Mouse (Mus musculus): ENCODE data around the gene Ift80.
"Not testable (repeated sequence)": the region's sequence is repeated elsewhere in the genome, so short reads cannot be mapped to it uniquely, and the experiment has no call there.

Gene Ift80

GRCm38 (mm10) chr3:68986550-68986949 lies 17.8 kb downstream of the Ift80 start:
- no peak for DNase-seq (ENCODE audit: low spot score in 2 of 2)

- peak; percentile 68 to 72 for DNase-seq (ENCODE audit: low spot score in 2 of 2)
Measured at GRCm38 (mm10) chr3:68980898-68981297, 23.5 kb downstream of the Ift80 start.

GRCm38 (mm10) chr3:68979187-68979586 lies 25.2 kb downstream of the Ift80 start:
- DNase-seq (ENCODE audit: low spot score in 2 of 2): peak in 1 of 2 experiments; percentile 27

GRCm38 (mm10) chr3:68977696-68978095 lies 26.7 kb downstream of the Ift80 start:
- DNase-seq (ENCODE audit: low spot score in 2 of 2): no peak

- no peak for DNase-seq (ENCODE audit: low spot score in 2 of 2)
Measured at GRCm38 (mm10) chr3:68975533-68976490, 28.6 kb downstream of the Ift80 start.

GRCm38 (mm10) chr3:68974639-68975532 lies 29.5 kb downstream of the Ift80 start:
- DNase-seq (ENCODE audit: low spot score in 2 of 2): no peak

GRCm38 (mm10) chr3:68973574-68973973 lies 30.8 kb downstream of the Ift80 start:
- DNase-seq (ENCODE audit: low spot score in 2 of 2): no peak

- DNase-seq (ENCODE audit: low spot score in 2 of 2): no peak
Measured at GRCm38 (mm10) chr3:68969091-68969590, 35.2 kb downstream of the Ift80 start.

GRCm38 (mm10) chr3:68967404-68967803 lies 37.0 kb downstream of the Ift80 start:
- DNase-seq (ENCODE audit: low spot score in 2 of 2): no peak

GRCm38 (mm10) chr3:68966527-68967285 lies 37.7 kb downstream of the Ift80 start:
- no peak for DNase-seq (ENCODE audit: low spot score in 2 of 2)

GRCm38 (mm10) chr3:68964682-68965081 lies 39.7 kb downstream of the Ift80 start:
- no peak for DNase-seq (ENCODE audit: low spot score in 2 of 2)

- no peak for DNase-seq (ENCODE audit: low spot score in 2 of 2)
Measured at GRCm38 (mm10) chr3:68957413-68957812, 47.0 kb downstream of the Ift80 start.

GRCm38 (mm10) chr3:68956454-68956853 lies 47.9 kb downstream of the Ift80 start:
- DNase-seq (ENCODE audit: low spot score in 2 of 2): no peak

- peak in 1 of 2 experiments; percentile 35 for DNase-seq (ENCODE audit: low spot score in 2 of 2)
Measured at GRCm38 (mm10) chr3:68954487-68954886, 49.9 kb downstream of the Ift80 start.

GRCm38 (mm10) chr3:68952707-68953106 lies 51.7 kb downstream of the Ift80 start:
- DNase-seq (ENCODE audit: low spot score in 2 of 2): no peak

- not testable (repeated sequence) for DNase-seq (ENCODE audit: low spot score in 2 of 2)
Measured at GRCm38 (mm10) chr3:68951971-68952370, 52.4 kb downstream of the Ift80 start.

GRCm38 (mm10) chr3:68949381-68949780 lies 55.0 kb downstream of the Ift80 start:
- no peak for DNase-seq (ENCODE audit: low spot score in 2 of 2)

- no peak for DNase-seq (ENCODE audit: low spot score in 2 of 2)
Measured at GRCm38 (mm10) chr3:68948918-68949317, 55.5 kb downstream of the Ift80 start.

- no peak for DNase-seq (ENCODE audit: low spot score in 2 of 2)
Measured at GRCm38 (mm10) chr3:68941867-68942266, 62.5 kb downstream of the Ift80 start.

- DNase-seq (ENCODE audit: low spot score in 2 of 2): no peak
Measured at GRCm38 (mm10) chr3:68940311-68940710, 64.1 kb downstream of the Ift80 start.

- DNase-seq (ENCODE audit: low spot score in 2 of 2): no peak
Measured at GRCm38 (mm10) chr3:68939312-68939711, 65.1 kb downstream of the Ift80 start.
